Comparison of ENCODE assay signal across 8 mouse cellular contexts in the genomic region with DNA sequence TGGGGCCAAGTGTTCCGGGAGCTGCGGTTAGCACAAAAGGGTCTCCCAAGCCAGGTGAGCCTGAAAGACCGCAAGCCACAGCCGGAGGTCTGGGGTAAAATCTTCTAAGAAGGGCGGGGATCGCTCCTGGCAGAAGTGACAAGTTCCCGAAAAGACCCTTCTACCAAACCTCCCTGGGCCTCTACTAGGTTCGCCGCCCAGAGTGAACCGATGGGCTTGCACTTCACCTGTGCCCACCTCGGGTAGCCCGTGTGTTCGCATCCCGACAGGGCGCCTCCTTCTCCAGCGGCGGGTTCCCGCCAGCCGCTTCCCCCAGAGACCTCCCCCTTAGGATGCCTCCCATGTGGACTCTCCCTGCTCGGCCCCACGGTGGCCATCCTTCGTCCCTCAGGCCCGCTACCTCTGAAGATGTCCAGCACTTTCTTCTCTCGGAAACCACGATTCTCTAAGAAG. TPM values are rescaled to one million over a fixed set of nuclear protein-coding genes. Genes with fewer than 3 reads are reported as not detected.
DNase-seq lines count a peak whose midpoint lies in the region; ATAC-seq and TF ChIP-seq lines count a peak whose summit lies in the region.

No protein-coding gene starts in this region.

- peak overlapping the region; percentile 80 for H3K9ac ChIP-seq in kidney, embryonic 16.5 days (replicated peaks; ENCODE audit: low read length)
- peak overlapping the region; percentile 79 for H3K9ac ChIP-seq in forebrain, embryonic 16.5 days (replicated peaks; ENCODE audit: low read depth, low read length)
- H3K9ac ChIP-seq in intestine, embryonic 16.5 days (ENCODE audit: low read depth, low read length), result peak overlapping the region; percentile 80
- peak overlapping the region; percentile 74 for H3K9ac ChIP-seq in midbrain, embryonic 12.5 days (replicated peaks)

- under 1% methylated on average over 25 of the region's 25 CpGs for WGBS in kidney, embryonic 16.5 days
- WGBS in forebrain, embryonic 16.5 days, result 0% methylated on average over 25 of the region's 25 CpGs
- WGBS in intestine, embryonic 16.5 days, result under 1% methylated on average over 25 of the region's 25 CpGs
- under 1% methylated on average over 25 of the region's 25 CpGs for WGBS in midbrain, embryonic 12.5 days

- H3K27me3 ChIP-seq in kidney, embryonic 16.5 days (ENCODE audit: insufficient read depth, low read length), result no peaks in the 10 kb centered on the region
- H3K27me3 ChIP-seq in Patski, result no peaks in the 10 kb centered on the region
- H3K27me3 ChIP-seq in forebrain, embryonic 16.5 days (replicated peaks; ENCODE audit: control insufficient read depth, insufficient read depth, low read length), result no peaks in the 10 kb centered on the region
- H3K27me3 ChIP-seq in intestine, embryonic 16.5 days (replicated peaks; ENCODE audit: control insufficient read depth, insufficient read depth, low read length), result no peaks in the 10 kb centered on the region
- no peaks in the 10 kb centered on the region for H3K27me3 ChIP-seq in midbrain, embryonic 12.5 days

- CTCF ChIA-PET in Patski (lab: Charles Lee), result interaction anchor here (1.6 kb wide), 1 partner anchor 39 kb away, joined by 3 read pairs; no protein-coding TSS in a partner anchor

- H3K9me3 ChIP-seq in kidney, embryonic 16.5 days (ENCODE audit: low read length), result no peaks in the 10 kb centered on the region
- no peaks in the 10 kb centered on the region for H3K9me3 ChIP-seq in forebrain, embryonic 16.5 days (ENCODE audit: control insufficient read depth, low read length)
- no peaks in the 10 kb centered on the region for H3K9me3 ChIP-seq in intestine, embryonic 16.5 days (ENCODE audit: control insufficient read depth, low read length)
- H3K9me3 ChIP-seq in midbrain, embryonic 12.5 days, result no peaks in the 10 kb centered on the region

- peak overlapping the region; percentile 73 for H3K4me3 ChIP-seq in kidney, embryonic 16.5 days (ENCODE audit: low read length)
- peak overlapping the region; percentile 79 for H3K4me3 ChIP-seq in forebrain, embryonic 16.5 days (replicated peaks; ENCODE audit: low read length)
- H3K4me3 ChIP-seq in intestine, embryonic 16.5 days (ENCODE audit: low read length), result peak overlapping the region; percentile 82
- H3K4me3 ChIP-seq in midbrain, embryonic 12.5 days, result peak overlapping the region; percentile 77

- DNase-seq in kidney, adult 9 months, result no peak
- DNase-seq in Patski (ENCODE audit: low read depth, low spot score), result no peak
- peak; percentile 51 for DNase-seq in thymus, postnatal 25 days
- no peak for DNase-seq in frontal cortex, postnatal 25 days (ENCODE audit: low spot score in 2 of 2)

- ATAC-seq in kidney, embryonic 16.5 days (ENCODE audit: low FRiP score, low TSS enrichment), result peak; percentile 79
- ATAC-seq in Patski, result peak; percentile 55
- ATAC-seq in forebrain, embryonic 16.5 days, result peak; percentile 63
- peak; percentile 73 for ATAC-seq in intestine, embryonic 16.5 days
- ATAC-seq in midbrain, embryonic 12.5 days (ENCODE audit: low FRiP score, low read depth), result peak; percentile 74

- peak overlapping the region; percentile 87 for H3K4me2 ChIP-seq in kidney, embryonic 16.5 days (replicated peaks; ENCODE audit: low read depth, low read length)
- H3K4me2 ChIP-seq in forebrain, embryonic 16.5 days (ENCODE audit: low read length), result peak overlapping the region; percentile 97
- peak overlapping the region; percentile 88 for H3K4me2 ChIP-seq in intestine, embryonic 16.5 days (ENCODE audit: low read depth, low read length)
- peak overlapping the region; percentile 96 for H3K4me2 ChIP-seq in midbrain, embryonic 12.5 days (replicated peaks)

- H3K36me3 ChIP-seq in kidney, embryonic 16.5 days (ENCODE audit: insufficient read depth, low read length), result no peaks in the 10 kb centered on the region
- H3K36me3 ChIP-seq in forebrain, embryonic 16.5 days (ENCODE audit: control insufficient read depth, insufficient read depth), result no peaks in the 10 kb centered on the region
- H3K36me3 ChIP-seq in intestine, embryonic 16.5 days (ENCODE audit: control insufficient read depth, insufficient read depth, low read length), result no peaks in the 10 kb centered on the region
- H3K36me3 ChIP-seq in midbrain, embryonic 12.5 days, result no peaks in the 10 kb centered on the region

- POLR2A ChIA-PET in Patski (lab: Charles Lee), result interaction anchor here (1.0 kb wide), 1 partner anchor 70 kb away, joined by 4 read pairs; a partner anchor contains a TSS

- H3K4me1 ChIP-seq in kidney, embryonic 16.5 days (ENCODE audit: insufficient read depth, low read length), result peaks cover 8% of the 10 kb centered on the region; the same call in 1 of the 2 replicates
- peaks cover 5% of the 10 kb centered on the region for H3K4me1 ChIP-seq in forebrain, embryonic 16.5 days (replicated peaks; ENCODE audit: control insufficient read depth, insufficient read depth, low read length)
- peaks cover 10% of the 10 kb centered on the region; the same call in 1 of the 2 replicates for H3K4me1 ChIP-seq in intestine, embryonic 16.5 days (ENCODE audit: control insufficient read depth, insufficient read depth, low read length)
- peaks cover 7% of the 10 kb centered on the region for H3K4me1 ChIP-seq in midbrain, embryonic 12.5 days

- no peak for TF ChIP-seq CTCF in Patski (IDR thresholded peaks at IDR 0.05)

- H3K27ac ChIP-seq in kidney, embryonic 16.5 days (ENCODE audit: low read length), result peak overlapping the region; percentile 87
- H3K27ac ChIP-seq in forebrain, embryonic 16.5 days (ENCODE audit: low read length), result no peak overlapping the region
- peak overlapping the region; percentile 77 for H3K27ac ChIP-seq in intestine, embryonic 16.5 days (ENCODE audit: low read length)
- H3K27ac ChIP-seq in midbrain, embryonic 12.5 days (replicated peaks), result peak overlapping the region; percentile 49; the same call in 1 of the 2 replicates

- in situ Hi-C loops in Patski (cut with MboI; ENCODE audit: low pct_unique_long_range_greater_than_20kb), result no loop called here

RNA-seq across cellular contexts. Expression of a gene that starts 0.6 kb away (rescaled TPM):
- polyA plus RNA-seq in kidney, embryonic 16.5 days (2015; fragmentation: Nextera tagmentation; extraction: Ambion mirVana), result 25.9 and 27.1 TPM in 2 replicates
- polyA plus RNA-seq in Patski (2021), result 64.5 TPM
- 10.2 and 11.0 TPM in 2 replicates for polyA plus RNA-seq in forebrain, embryonic 16.5 days (2015; fragmentation: Nextera tagmentation; extraction: Ambion mirVana)
- polyA plus RNA-seq in intestine, embryonic 16.5 days (2015; fragmentation: Nextera tagmentation; extraction: Ambion mirVana), result 22.0 and 22.3 TPM in 2 replicates
- 17.1 and 20.6 TPM in 2 replicates for polyA plus RNA-seq in midbrain, embryonic 12.5 days (2016; fragmentation: Nextera tagmentation; extraction: Ambion mirVana)

RNA-seq across cellular contexts. Expression of a gene that starts 47.6 kb away (rescaled TPM):
- 0.53 and 0.71 TPM in 2 replicates for polyA plus RNA-seq in kidney, embryonic 16.5 days (2015; fragmentation: Nextera tagmentation; extraction: Ambion mirVana)
- polyA plus RNA-seq in Patski (2021), result 0.33 TPM
- polyA plus RNA-seq in forebrain, embryonic 16.5 days (2015; fragmentation: Nextera tagmentation; extraction: Ambion mirVana), result not detected in 2 replicates
- polyA plus RNA-seq in intestine, embryonic 16.5 days (2015; fragmentation: Nextera tagmentation; extraction: Ambion mirVana), result not detected in 2 replicates
- polyA plus RNA-seq in midbrain, embryonic 12.5 days (2016; fragmentation: Nextera tagmentation; extraction: Ambion mirVana), result not detected in 2 replicates

RNA-seq across cellular contexts. Expression of a gene that starts 55.5 kb away (rescaled TPM):
- 2.5 and 3.6 TPM in 2 replicates for polyA plus RNA-seq in kidney, embryonic 16.5 days (2015; fragmentation: Nextera tagmentation; extraction: Ambion mirVana)
- 35.3 TPM for polyA plus RNA-seq in Patski (2021)
- 4.7 and 5.8 TPM in 2 replicates for polyA plus RNA-seq in forebrain, embryonic 16.5 days (2015; fragmentation: Nextera tagmentation; extraction: Ambion mirVana)
- 1.2 and 1.3 TPM in 2 replicates for polyA plus RNA-seq in intestine, embryonic 16.5 days (2015; fragmentation: Nextera tagmentation; extraction: Ambion mirVana)
- 6.9 and 7.3 TPM in 2 replicates for polyA plus RNA-seq in midbrain, embryonic 12.5 days (2016; fragmentation: Nextera tagmentation; extraction: Ambion mirVana)
